Mouse (Mus musculus): Measurements from ENCODE around the gene Zfp148.

GRCm38 (mm10) chr16:33376266-33376665, 4.4 kb upstream of the Zfp148 start:
- TF ChIP-seq CTCF (IDR thresholded peaks at IDR 0.05) (no peak), EP300 (IDR thresholded peaks at IDR 0.05) (no peak)
